Mouse (Mus musculus) ES-E14 (cell line): Measurements from ENCODE around the gene Dmrt2.

Experiments used
- MAFK ChIP-seq: IDR thresholded peaks from 2 replicates; pipeline ENCODE4 v1.6.1; 2014; ENCODE audit warnings: mild to moderate bottlenecking, low read depth, low read length, inconsistent platforms; ENCODE audit not compliant: insufficient read depth
- ZNF384 ChIP-seq: IDR thresholded peaks from 2 replicates; pipeline ENCODE4 v1.6.1; 2012; ENCODE audit warnings: low read depth, low read length, inconsistent platforms

DNA sequence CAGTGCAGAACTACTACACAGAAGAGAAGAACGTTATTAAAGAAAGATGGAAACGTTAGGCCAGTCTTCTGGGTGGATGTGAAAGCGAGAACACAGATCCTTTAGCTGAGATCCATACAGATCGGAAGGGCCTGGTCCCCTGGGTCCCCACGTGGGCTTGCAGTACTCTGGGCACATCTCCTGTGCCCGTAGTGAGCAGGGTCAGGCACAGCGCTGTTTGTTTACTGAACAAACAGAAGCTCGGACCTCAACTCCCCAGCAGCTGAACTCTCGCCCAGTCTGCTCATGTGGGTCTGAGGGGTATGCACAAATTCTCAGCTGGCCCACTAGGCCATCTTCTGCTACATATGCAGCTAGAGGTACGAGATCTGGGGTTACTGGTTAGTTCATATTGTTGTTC, 21.7 kb upstream of the Dmrt2 start:
- TF ChIP-seq MAFK (no peak), ZNF384 (no peak)
